Mouse (Mus musculus) forebrain, embryonic 14.5 days (tissue): ENCODE data around the gene Fntb. TPM values are rescaled to one million over a fixed set of nuclear protein-coding genes. Genes with fewer than 3 reads are reported as not detected.

Source experiments
- ATAC-seq: fragments of 200-750 bp; cut with Nextera tagmentation; 2 replicates; pipeline ENCODE4 v1.8.0; 2017; ENCODE audit warnings: mild to moderate bottlenecking, moderate library complexity
- DNase-seq: peaks from one replicate; pipeline ENCODE4 v3.0.0-alpha.2; 2015; ENCODE audit warnings: low spot score
- H3K27ac ChIP-seq: fragments of 300-500 bp; sonication (generic); 2 replicates; pipeline ENCODE4 v1.5.1; 2014; ENCODE audit warnings: low read depth, mild to moderate bottlenecking, control low read depth, low read length, moderate library complexity
- H3K27me3 ChIP-seq: fragments of 300-500 bp; sonication (generic); replicated peaks from 2 replicates; pipeline ENCODE4 v1.6.1; 2014; ENCODE audit warnings: low read length, control low read depth, mixed read lengths; ENCODE audit not compliant: control insufficient read depth, insufficient read depth
- H3K36me3 ChIP-seq: fragments of 300-500 bp; sonication (generic); 2 replicates; pipeline ENCODE4 v1.6.1; 2014; ENCODE audit warnings: low read length, control low read depth; ENCODE audit not compliant: control insufficient read depth, insufficient read depth
- H3K4me1 ChIP-seq: fragments of 300-500 bp; sonication (generic); 2 replicates; pipeline ENCODE4 v1.6.1; 2014; ENCODE audit warnings: antibody characterized with exemption, low read length, control low read depth; ENCODE audit not compliant: control insufficient read depth, insufficient read depth
- H3K4me2 ChIP-seq: fragments of 300-500 bp; sonication (generic); 2 replicates; pipeline ENCODE4 v1.6.1; 2014; ENCODE audit warnings: mild to moderate bottlenecking, control low read depth, low read length
- H3K4me3 ChIP-seq: fragments of 300-500 bp; sonication (generic); 2 replicates; pipeline ENCODE4 v1.5.1; 2014; ENCODE audit warnings: low read depth, low read length, control low read depth
- H3K9ac ChIP-seq: fragments of 300-500 bp; sonication (generic); 2 replicates; pipeline ENCODE4 v1.6.1; 2014; ENCODE audit warnings: mild to moderate bottlenecking, low read length, control low read depth, moderate library complexity
- H3K9me3 ChIP-seq: fragments of 300-500 bp; sonication (generic); replicated peaks from 2 replicates; pipeline ENCODE4 v1.6.1; 2016; ENCODE audit warnings: low read length, control low read depth, mixed read lengths; ENCODE audit not compliant: control insufficient read depth
- WGBS: fragments of 180-500 bp; shearing (Covaris S2); extraction: QIAGEN DNeasy Blood & Tissue Kit; methylation state at CpG from one replicate; pipeline ENCODE4 v1.1.7; 2014; 5-methylcytosine and 5-hydroxymethylcytosine counted together
- polyA plus RNA-seq: library from polyadenylated mRNA; unstranded; fragments of >200 nt; fragmentation: Nextera tagmentation; extraction: Ambion mirVana; gene quantifications from 2 replicates; pipeline ENCODE4 v1.2.1, GENCODE M21; 2014

Fntb gene
- polyA plus RNA-seq, 1 experiment from 2014 or later = 39.0 TPM

DNA sequence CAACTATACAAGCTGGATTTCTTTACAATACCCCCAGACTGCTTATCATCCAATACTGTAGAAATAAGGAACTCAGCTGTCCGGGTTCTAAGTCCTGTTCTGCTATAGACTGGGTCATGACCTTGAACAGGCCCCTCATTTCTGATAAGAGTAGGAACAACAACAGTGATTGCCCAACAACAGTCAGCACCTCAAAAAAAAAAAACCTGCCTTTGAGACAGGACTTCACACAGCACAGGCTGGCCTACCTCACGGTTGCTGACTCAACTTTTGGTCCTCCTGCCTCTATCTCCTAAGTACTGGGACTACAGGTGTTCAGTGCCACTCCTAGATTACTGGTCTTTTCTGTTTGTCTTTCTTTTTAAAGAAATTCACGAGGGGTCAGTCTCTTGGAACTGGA, 183.4 kb downstream of the Fntb start:
- Histone ChIP-seq H3K4me2 (no peak overlapping the region), H3K27ac (no peak overlapping the region), H3K4me3 (no peak overlapping the region), H3K27me3 (no peaks in the 10 kb centered on the region), H3K4me1 (no peaks in the 10 kb centered on the region), H3K36me3 (peaks cover 95% of the 10 kb centered on the region), H3K9me3 (no peaks in the 10 kb centered on the region), H3K9ac (no peak overlapping the region)
- 92% methylated on average over 3 of the region's 3 CpGs for WGBS
- ATAC-seq (no peak), DNase-seq (no peak)

- no peak overlapping the region for H3K4me2 ChIP-seq
- no peaks in the 10 kb centered on the region for H3K27me3 ChIP-seq
- H3K9ac ChIP-seq = no peak overlapping the region
- H3K4me1 ChIP-seq = no peaks in the 10 kb centered on the region
- no peak overlapping the region for H3K4me3 ChIP-seq
- 90% methylated on average over 5 of the region's 5 CpGs for WGBS
- no peaks in the 10 kb centered on the region for H3K9me3 ChIP-seq
- DNase-seq (no peak), ATAC-seq (no peak)
- no peak overlapping the region for H3K27ac ChIP-seq
- H3K36me3 ChIP-seq = peaks cover 88% of the 10 kb centered on the region
These were observed 184.9 kb downstream of the Fntb start for GRCm38 (mm10) chr12:76950330-76950729.

DNA sequence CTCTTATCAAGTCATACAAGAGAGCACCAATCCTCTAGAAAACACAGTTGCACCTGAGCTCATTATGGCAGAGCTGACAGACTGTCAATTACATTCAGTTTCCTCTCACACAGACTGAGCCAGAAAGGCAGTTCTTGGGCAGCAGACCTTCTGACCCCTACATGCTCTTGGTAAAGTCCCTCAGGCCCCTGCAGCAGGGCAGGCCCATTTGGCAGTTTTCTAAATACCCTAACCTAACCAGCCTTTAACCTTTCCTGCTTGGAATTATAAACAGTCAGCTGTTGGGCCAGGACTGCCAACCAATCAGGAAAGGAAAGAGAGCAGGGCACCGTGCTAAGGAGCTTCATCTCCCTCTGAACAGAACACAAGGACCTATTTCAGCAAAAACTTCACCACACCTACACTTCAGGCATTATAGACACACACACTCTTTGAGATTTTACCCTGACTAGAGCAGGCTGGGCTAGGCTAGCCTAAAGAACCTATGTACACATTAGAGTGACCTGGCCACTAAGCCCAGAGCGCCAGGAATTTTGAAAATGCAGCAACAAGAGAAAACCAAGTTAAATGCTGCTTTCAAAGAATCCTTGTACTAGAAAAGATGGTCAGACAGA, 188.5 kb downstream of the Fntb start:
- Histone ChIP-seq H3K27me3 (no peaks in the 10 kb centered on the region), H3K36me3 (peaks cover 74% of the 10 kb centered on the region), H3K9ac (no peak overlapping the region), H3K4me3 (no peak overlapping the region), H3K27ac (no peak overlapping the region), H3K9me3 (no peaks in the 10 kb centered on the region), H3K4me1 (no peaks in the 10 kb centered on the region), H3K4me2 (no peak overlapping the region)
- DNase-seq (no peak), ATAC-seq (no peak)
- 89% methylated on average over 2 of the region's 2 CpGs for WGBS

- 69% methylated on average over 10 of the region's 10 CpGs for WGBS
- ATAC-seq = no peak; the same call in 1 of the 2 replicates
These were observed 189.5 kb downstream of the Fntb start for GRCm38 (mm10) chr12:76954698-76955423.

DNA sequence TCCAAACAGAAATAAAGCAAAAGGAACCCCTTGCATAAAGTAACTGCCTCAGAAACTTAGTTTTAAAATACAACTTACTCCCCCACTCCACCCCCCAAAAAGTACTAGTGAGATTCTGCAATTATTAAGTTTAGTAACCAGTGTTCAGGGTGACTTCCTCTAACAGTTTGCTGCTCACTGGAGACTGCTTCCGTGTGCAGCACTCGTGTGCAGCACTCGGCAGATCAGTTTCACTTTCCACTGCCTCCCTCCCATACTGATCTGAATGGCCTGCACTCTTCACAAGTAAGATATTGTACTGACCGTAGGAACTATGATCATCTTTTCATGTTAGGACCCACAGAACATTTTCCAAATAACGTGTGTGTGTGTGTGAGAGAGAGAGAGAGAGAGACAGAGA, 192.3 kb downstream of the Fntb start:
- peaks cover 5% of the 10 kb centered on the region; the same call in 1 of the 2 replicates for H3K4me1 ChIP-seq
- ATAC-seq (no peak), DNase-seq (no peak)
- no peak overlapping the region for H3K4me2 ChIP-seq
- WGBS = 90% methylated on average over 5 of the region's 5 CpGs
- H3K9me3 ChIP-seq = no peaks in the 10 kb centered on the region
- H3K36me3 ChIP-seq = peaks cover 51% of the 10 kb centered on the region
- H3K27ac ChIP-seq = no peak overlapping the region
- H3K4me3 ChIP-seq = no peak overlapping the region
- H3K27me3 ChIP-seq = no peaks in the 10 kb centered on the region
- no peak overlapping the region for H3K9ac ChIP-seq

More at GRCm38 (mm10) chr12:76954698-76955423, 189.5 kb downstream of the Fntb start:
- DNase-seq = peak; percentile 58
- Histone ChIP-seq H3K27ac (no peak overlapping the region; the same call in 1 of the 2 replicates), H3K4me2 (no peak overlapping the region), H3K9ac (no peak overlapping the region), H3K4me1 (no peaks in the 10 kb centered on the region), H3K27me3 (no peaks in the 10 kb centered on the region), H3K36me3 (peaks cover 73% of the 10 kb centered on the region), H3K9me3 (no peaks in the 10 kb centered on the region), H3K4me3 (no peak overlapping the region)

GRCm38 (mm10) chr12:76961052-76961931, 195.9 kb downstream of the Fntb start:
- ATAC-seq (no peak), DNase-seq (peak; percentile 28)
- WGBS = 7% methylated on average over 33 of the region's 45 CpGs

GRCm38 (mm10) chr12:76961932-76962891, 196.8 kb downstream of the Fntb start, which contains the start of gene Max:
Gene Max (minus strand): TSS chr12:76962201.
- Histone ChIP-seq H3K4me3 (peak within 1 kb of the TSS; percentile 89), H3K4me1 (peaks cover 11% of the 10 kb centered on the region; the same call in 1 of the 2 replicates), H3K27me3 (no peaks in the 10 kb centered on the region), H3K4me2 (peak within 1 kb of the TSS; percentile 85), H3K27ac (peak within 1 kb of the TSS; percentile 36), H3K9ac (peak within 1 kb of the TSS; percentile 84), H3K9me3 (no peaks in the 10 kb centered on the region), H3K36me3 (peaks cover 17% of the 10 kb centered on the region)
- DNase-seq (peak; percentile 100), ATAC-seq (peak; percentile 99)
- WGBS = under 1% methylated on average over 71 of the region's 73 CpGs

More at GRCm38 (mm10) chr12:76961052-76961931, 195.9 kb downstream of the Fntb start:
- Histone ChIP-seq H3K4me2 (peak overlapping the region; percentile 85), H3K27ac (peak overlapping the region; percentile 36), H3K9ac (peak overlapping the region; percentile 84), H3K9me3 (no peaks in the 10 kb centered on the region), H3K36me3 (peaks cover 21% of the 10 kb centered on the region), H3K27me3 (no peaks in the 10 kb centered on the region), H3K4me3 (peak overlapping the region; percentile 89), H3K4me1 (peaks cover 11% of the 10 kb centered on the region; the same call in 1 of the 2 replicates)

- 12% methylated on average over 5 of the region's 5 CpGs for WGBS
- no peak overlapping the region for H3K4me2 ChIP-seq
- DNase-seq (no peak), ATAC-seq (no peak)
- no peaks in the 10 kb centered on the region for H3K27me3 ChIP-seq
- H3K9me3 ChIP-seq = no peaks in the 10 kb centered on the region
- H3K9ac ChIP-seq = no peak overlapping the region
- no peak overlapping the region for H3K4me3 ChIP-seq
- 0 out of 2 replicates have a peak, but pooled peaks cover under 1% of the 10 kb centered on the region for H3K36me3 ChIP-seq
- no peak overlapping the region for H3K27ac ChIP-seq
- H3K4me1 ChIP-seq = peaks cover 11% of the 10 kb centered on the region; the same call in 1 of the 2 replicates
These were observed 199.7 kb downstream of the Fntb start for GRCm38 (mm10) chr12:76965089-76965488.
